Mouse (Mus musculus) E14TG2a.4 (cell line): ENCODE measurements around the gene Gm13272.
"Not testable (repeated sequence)": the region's sequence is repeated elsewhere in the genome, so short reads cannot be mapped to it uniquely, and the experiment has no call there.

Source experiments
- CTCF ChIP-seq: conservative IDR thresholded peaks from 2 replicates; pipeline ENCODE4 v1.5.1; 2014; ENCODE audit warnings: low read length
- NANOG ChIP-seq: IDR thresholded peaks from 2 replicates; pipeline ENCODE4 v1.6.1; 2014; ENCODE audit warnings: borderline replicate concordance, low read length, mixed read lengths
- POU5F1 ChIP-seq: IDR thresholded peaks from 2 replicates; pipeline ENCODE4 v1.6.1; 2014; ENCODE audit warnings: low read length, borderline replicate concordance

- not testable (repeated sequence) for TF ChIP-seq CTCF, POU5F1, NANOG
These were observed 19.9 kb upstream of the Gm13272 start, which contains the start of gene Gm13283 for GRCm38 (mm10) chr4:88759610-88760268.
